Mouse (Mus musculus): ENCODE measurements around the gene Cd209a. TPM values are rescaled to one million over a fixed set of nuclear protein-coding genes. Genes with fewer than 3 reads are reported as not detected.
A peak's percentile ranks its signal among the peaks of the same experiment; 100 is the strongest.
"Not testable (repeated sequence)": the region's sequence is repeated elsewhere in the genome, so short reads cannot be mapped to it uniquely, and the experiment has no call there.

Cd209a gene
- 0.04 and 0.11 TPM in 2 replicates for polyA plus RNA-seq (2012; rRNA removed)
- 0.21 TPM in 1 of 2 replicates, not detected in the other for polyA plus RNA-seq (2014; fragmentation: Nextera tagmentation; extraction: Ambion mirVana)

DNA sequence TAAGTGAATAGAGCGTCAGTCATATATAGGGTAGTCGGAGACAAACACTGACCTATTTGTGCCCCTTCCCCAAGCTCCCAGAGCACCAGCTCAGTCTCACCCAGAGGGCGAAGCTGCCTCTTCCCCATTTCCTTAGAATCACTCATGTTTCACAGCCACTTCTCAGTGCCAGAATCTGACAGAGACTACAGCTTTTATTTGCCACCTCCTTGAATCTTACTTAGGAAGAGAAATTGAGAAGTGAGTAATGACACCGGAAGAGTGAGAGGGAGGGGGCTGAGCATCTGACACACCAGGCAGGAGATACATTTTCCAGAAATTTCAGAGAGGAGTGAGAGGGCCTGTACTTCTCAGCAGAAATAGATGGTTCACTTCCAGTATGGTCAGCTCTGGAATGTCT, at the start of gene Cd209a:
TSS of gene Cd209a (minus strand) at position 224 of the 400 bp plus-strand sequence.
- WGBS (ENCODE audit: insufficient replicate concordance), result 58% methylated on average over 4 of the region's 4 CpGs
- no peak within 1 kb of the TSS for H3K4me3 ChIP-seq (ENCODE audit: insufficient read depth in 1 of 2, low read depth in 2 of 2, low read length in 2 of 2)
- H3K9ac ChIP-seq (replicated peaks), result no peak within 1 kb of the TSS
- H3K4me2 ChIP-seq (ENCODE audit: low read depth), result no peak within 1 kb of the TSS
- no peak for ATAC-seq (ENCODE audit: insufficient read depth)
- TF ChIP-seq CTCF (IDR thresholded peaks at IDR 0.05; ENCODE audit: low read depth), result no peak
- TF ChIP-seq EP300 (IDR thresholded peaks at IDR 0.05; ENCODE audit: low read depth), result no peak
- no peaks in the 10 kb centered on the region for H3K4me1 ChIP-seq (replicated peaks; ENCODE audit: control insufficient read depth in 2 of 2, insufficient read depth in 2 of 2, low read length in 1 of 2)
- no peaks in the 10 kb centered on the region for H3K27me3 ChIP-seq (ENCODE audit: control insufficient read depth, insufficient read depth, low read length)
- H3K27ac ChIP-seq, result no peak within 1 kb of the TSS
- no peaks in the 10 kb centered on the region for H3K36me3 ChIP-seq (replicated peaks; ENCODE audit: control insufficient read depth, insufficient read depth, low read depth)
- no peak for DNase-seq (ENCODE audit: low read depth in 3 of 3, low spot score in 3 of 3)
- no peaks in the 10 kb centered on the region for H3K9me3 ChIP-seq (ENCODE audit: control insufficient read depth, low read length)

DNA sequence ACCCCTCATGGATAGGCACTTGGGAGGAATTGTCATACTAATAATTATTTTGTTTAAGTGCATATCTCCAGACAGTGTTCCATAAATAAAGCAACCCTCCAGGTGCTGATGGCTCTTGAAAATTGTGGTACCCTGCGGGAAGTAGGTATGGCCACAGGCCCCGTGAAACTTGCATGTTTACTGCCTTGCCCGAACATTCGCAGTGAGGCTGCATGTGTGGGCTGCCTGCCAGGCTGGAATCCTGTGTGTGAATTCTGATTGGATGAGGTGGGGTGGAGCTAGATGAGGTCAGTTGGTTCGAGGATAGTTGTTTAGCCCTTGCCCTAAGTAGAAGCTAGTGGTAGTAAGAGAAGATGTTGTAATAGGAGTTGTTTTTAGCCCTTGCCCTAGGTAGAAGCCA, 19.9 kb upstream of the Cd209a start:
- H3K9me3 ChIP-seq (ENCODE audit: control insufficient read depth, low read length); H3K4me1 ChIP-seq (replicated peaks; ENCODE audit: control insufficient read depth in 2 of 2, insufficient read depth in 2 of 2, low read length in 1 of 2); H3K9ac ChIP-seq (replicated peaks); H3K36me3 ChIP-seq (replicated peaks; ENCODE audit: control insufficient read depth, insufficient read depth, low read depth); H3K27me3 ChIP-seq (ENCODE audit: control insufficient read depth, insufficient read depth, low read length); H3K4me2 ChIP-seq (ENCODE audit: low read depth); H3K27ac ChIP-seq; ATAC-seq (ENCODE audit: insufficient read depth); DNase-seq (ENCODE audit: low read depth in 3 of 3, low spot score in 3 of 3); H3K4me3 ChIP-seq (ENCODE audit: insufficient read depth in 1 of 2, low read depth in 2 of 2, low read length in 2 of 2): not testable (repeated sequence)
- WGBS (ENCODE audit: insufficient replicate concordance), result 67% methylated on average over 5 of the region's 5 CpGs

DNA sequence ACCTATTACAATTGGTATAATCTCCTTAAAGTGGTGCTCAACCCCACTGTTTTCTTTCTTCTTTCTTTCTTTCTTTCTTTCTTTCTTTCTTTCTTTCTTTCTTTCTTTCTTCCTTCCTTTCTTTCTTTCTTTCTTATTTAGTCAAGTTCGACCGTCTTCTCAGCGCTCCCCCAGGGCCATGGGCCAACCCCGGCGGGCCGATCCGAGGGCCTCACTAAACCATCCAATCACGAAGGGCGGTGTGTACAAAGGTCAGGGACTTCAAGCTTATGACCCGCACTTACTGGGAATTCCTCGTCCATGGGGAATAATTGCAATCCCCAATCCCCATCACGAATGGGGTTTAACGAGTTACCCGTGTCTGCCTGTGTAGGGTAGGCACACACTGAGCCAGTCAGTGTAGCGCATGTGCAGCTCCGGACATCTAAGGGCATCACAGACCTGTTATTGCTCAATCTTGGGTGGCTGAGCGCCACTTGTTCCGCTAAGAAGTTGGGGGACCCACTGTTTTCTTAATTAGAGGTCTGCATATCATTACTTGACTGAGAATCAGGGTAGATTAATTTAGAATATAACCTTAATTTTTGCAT, 5.6 kb upstream of the Cd209a start:
- TF ChIP-seq EP300 (IDR thresholded peaks at IDR 0.05; ENCODE audit: low read depth) (no peak), CTCF (IDR thresholded peaks at IDR 0.05; ENCODE audit: low read depth) (no peak)
- peak; percentile 100 for ATAC-seq (ENCODE audit: insufficient read depth)

DNA sequence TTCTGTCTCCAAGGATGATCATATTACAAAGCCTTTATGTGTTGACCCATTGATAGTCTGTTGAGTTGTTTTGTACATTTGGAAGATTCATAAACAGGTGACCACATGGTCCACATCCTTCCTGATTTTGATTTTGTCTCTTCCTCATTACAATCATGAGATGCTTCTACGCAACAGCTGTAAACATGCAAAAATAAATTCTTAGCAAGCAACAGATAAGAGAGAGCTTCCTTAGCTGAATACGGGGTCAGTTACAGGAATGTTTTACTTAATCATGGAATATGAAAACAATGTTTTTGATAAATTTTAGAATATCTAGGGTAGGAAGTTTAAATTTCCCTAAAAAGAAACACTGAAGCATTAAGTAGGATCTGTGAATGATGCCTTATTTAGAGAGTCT, 11.8 kb downstream of the Cd209a start:
- no peak for TF ChIP-seq EP300 (IDR thresholded peaks at IDR 0.05; ENCODE audit: low read depth)
- no peak for TF ChIP-seq CTCF (IDR thresholded peaks at IDR 0.05; ENCODE audit: low read depth)
- Histone ChIP-seq H3K9ac (replicated peaks) (no peak overlapping the region), H3K27ac (no peak overlapping the region), H3K4me2 (ENCODE audit: low read depth) (no peak overlapping the region), H3K4me3 (ENCODE audit: insufficient read depth in 1 of 2, low read depth in 2 of 2, low read length in 2 of 2) (no peak overlapping the region), H3K9me3 (ENCODE audit: control insufficient read depth, low read length) (no peaks in the 10 kb centered on the region), H3K36me3 (replicated peaks; ENCODE audit: control insufficient read depth, insufficient read depth, low read depth) (no peaks in the 10 kb centered on the region), H3K4me1 (replicated peaks; ENCODE audit: control insufficient read depth in 2 of 2, insufficient read depth in 2 of 2, low read length in 1 of 2) (peaks cover 7 to 24% of the 10 kb centered on the region in 2 experiments), H3K27me3 (ENCODE audit: control insufficient read depth, insufficient read depth, low read length) (no peaks in the 10 kb centered on the region)
- 57% methylated on average over 2 of the region's 2 CpGs for WGBS (ENCODE audit: insufficient replicate concordance)
- ATAC-seq (ENCODE audit: insufficient read depth) (no peak), DNase-seq (ENCODE audit: low read depth in 3 of 3, low spot score in 3 of 3) (no peak)

More for the DNA sequence above, 5.6 kb upstream of the Cd209a start:
- no peaks in the 10 kb centered on the region for H3K9me3 ChIP-seq (ENCODE audit: control insufficient read depth, low read length)
- 54% methylated on average over 18 of the region's 18 CpGs for WGBS (ENCODE audit: insufficient replicate concordance)
- H3K4me1 ChIP-seq (replicated peaks; ENCODE audit: control insufficient read depth in 2 of 2, insufficient read depth in 2 of 2, low read length in 1 of 2), result no peaks in the 10 kb centered on the region
- no peak overlapping the region for H3K4me3 ChIP-seq (ENCODE audit: insufficient read depth in 1 of 2, low read depth in 2 of 2, low read length in 2 of 2)
- no peak overlapping the region for H3K9ac ChIP-seq (replicated peaks)
- H3K27me3 ChIP-seq (ENCODE audit: control insufficient read depth, insufficient read depth, low read length), result no peaks in the 10 kb centered on the region
- no peaks in the 10 kb centered on the region for H3K36me3 ChIP-seq (replicated peaks; ENCODE audit: control insufficient read depth, insufficient read depth, low read depth)
- H3K27ac ChIP-seq, result no peak overlapping the region
- no peak overlapping the region for H3K4me2 ChIP-seq (ENCODE audit: low read depth)
- DNase-seq (ENCODE audit: low read depth in 3 of 3, low spot score in 3 of 3), result peak; percentile 92 to 96 (median 94)

DNA sequence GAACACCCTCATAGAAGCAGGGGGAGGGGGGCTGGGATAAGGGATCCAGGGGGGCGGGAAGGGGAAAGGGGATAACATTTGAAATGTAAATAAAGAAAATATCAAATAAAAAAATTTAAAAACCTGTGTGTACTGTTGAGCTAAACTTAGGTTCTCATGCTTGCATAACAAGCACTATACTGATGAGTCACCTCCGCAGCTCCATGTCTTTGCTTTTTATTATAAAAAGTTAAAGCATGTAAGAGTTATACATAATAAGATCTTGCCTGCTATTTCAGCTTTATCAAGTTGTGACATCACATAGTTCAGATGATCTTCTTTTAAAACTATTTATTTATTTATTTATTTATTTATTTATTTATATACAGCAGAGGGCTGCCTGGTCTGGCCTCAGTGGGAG, 13.2 kb downstream of the Cd209a start:
- no peak overlapping the region for H3K4me3 ChIP-seq (ENCODE audit: insufficient read depth in 1 of 2, low read depth in 2 of 2, low read length in 2 of 2)
- no peaks in the 10 kb centered on the region for H3K9me3 ChIP-seq (ENCODE audit: control insufficient read depth, low read length)
- no peaks in the 10 kb centered on the region for H3K27me3 ChIP-seq (ENCODE audit: control insufficient read depth, insufficient read depth, low read length)
- no peak overlapping the region for H3K4me2 ChIP-seq (ENCODE audit: low read depth)
- no peak for ATAC-seq (ENCODE audit: insufficient read depth)
- no peak for DNase-seq (ENCODE audit: low read depth in 3 of 3, low spot score in 3 of 3)
- peaks cover 7 to 24% of the 10 kb centered on the region in 2 experiments for H3K4me1 ChIP-seq (replicated peaks; ENCODE audit: control insufficient read depth in 2 of 2, insufficient read depth in 2 of 2, low read length in 1 of 2)
- WGBS (ENCODE audit: insufficient replicate concordance), result 73% methylated on average over 2 of the region's 2 CpGs
- H3K9ac ChIP-seq (replicated peaks), result no peak overlapping the region
- H3K27ac ChIP-seq, result no peak overlapping the region
- no peaks in the 10 kb centered on the region for H3K36me3 ChIP-seq (replicated peaks; ENCODE audit: control insufficient read depth, insufficient read depth, low read depth)
- TF ChIP-seq CTCF (IDR thresholded peaks at IDR 0.05; ENCODE audit: low read depth), result no peak

Measured in liver, embryonic 14.5 days (tissue).